Mouse (Mus musculus): ENCODE results near the gene Prol1. TPM values are rescaled to one million over a fixed set of nuclear protein-coding genes. Genes with fewer than 3 reads are reported as not detected.
"Not testable (repeated sequence)": the region's sequence is repeated elsewhere in the genome, so short reads cannot be mapped to it uniquely, and the experiment has no call there.

Gene Prol1
- not detected in 2 replicates for polyA plus RNA-seq (2012; rRNA removed)
- polyA plus RNA-seq (2014; fragmentation: Nextera tagmentation; extraction: Ambion mirVana): not detected in 2 replicates

DNA sequence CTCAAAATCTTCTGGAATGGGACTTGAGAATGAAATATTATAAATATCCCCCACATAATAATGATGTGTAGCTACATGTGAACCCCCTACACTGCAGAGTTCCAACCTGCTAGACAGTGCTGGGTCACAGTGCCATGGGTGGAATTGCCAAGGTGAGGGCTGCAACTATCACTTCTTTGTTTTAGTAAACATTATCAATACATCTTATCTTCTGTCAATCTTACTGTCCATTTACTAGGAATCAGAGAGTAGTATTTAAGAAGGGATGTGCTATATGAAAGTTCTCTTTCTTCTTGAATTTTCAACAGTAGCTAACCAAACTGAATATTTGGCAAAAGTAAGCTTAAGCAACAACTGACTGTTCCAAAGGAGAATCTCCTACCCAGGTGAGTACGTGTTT lies at the start of gene Prol1:
Gene Prol1 (plus strand): TSS at position 301 of the 400 bp plus-strand sequence.
- H3K9ac ChIP-seq (ENCODE audit: low read depth, low read length, severe bottlenecking): no peak within 1 kb of the TSS
- no peaks in the 10 kb centered on the region for H3K27me3 ChIP-seq (ENCODE audit: control insufficient read depth, insufficient read depth, low read length)
- no peak within 1 kb of the TSS for H3K4me3 ChIP-seq (replicated peaks; ENCODE audit: low read length)
- H3K4me2 ChIP-seq (replicated peaks; ENCODE audit: low read depth, low read length, severe bottlenecking): no peak within 1 kb of the TSS
- no peak for DNase-seq (ENCODE audit: low spot score)
- no peaks in the 10 kb centered on the region for H3K9me3 ChIP-seq (ENCODE audit: control insufficient read depth, low read length)
- no peak within 1 kb of the TSS for H3K27ac ChIP-seq (replicated peaks; ENCODE audit: low read depth, low read length)
- ATAC-seq (ENCODE audit: low FRiP score, low read depth): no peak
- no peaks in the 10 kb centered on the region for H3K4me1 ChIP-seq (ENCODE audit: control insufficient read depth, insufficient read depth, low read length)
- no peaks in the 10 kb centered on the region for H3K36me3 ChIP-seq (ENCODE audit: control insufficient read depth, insufficient read depth, low read length)
- no peak for TF ChIP-seq POLR2A (IDR thresholded peaks at IDR 0.05; ENCODE audit: borderline replicate concordance, extremely low read depth, insufficient read depth, insufficient read length)
- 90% methylated on average over 1 of the region's 1 CpGs for WGBS

DNA sequence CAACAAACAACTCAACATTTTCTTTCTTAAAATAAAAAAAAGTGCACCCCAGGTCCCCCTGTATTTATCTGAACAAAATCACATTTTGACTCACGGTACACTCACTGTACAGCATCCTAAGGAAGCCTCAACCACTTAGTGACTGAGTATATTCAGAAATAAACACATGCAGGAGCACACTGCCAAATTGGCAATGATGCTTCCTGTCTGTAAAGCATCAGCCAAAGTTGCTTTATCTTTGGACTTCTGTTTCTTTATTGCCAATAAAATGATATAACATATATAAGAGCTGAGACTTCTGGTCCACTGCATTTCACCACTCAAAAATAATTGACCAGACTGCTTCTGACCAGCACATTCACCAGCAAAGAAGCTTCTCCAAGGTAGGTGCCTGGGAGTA lies 48.5 kb upstream of the Prol1 start, which contains the start of gene Gm7714:
Gene Gm7714 (plus strand): TSS at position 301 of the 400 bp plus-strand sequence.
- 77% methylated on average over 1 of the region's 1 CpGs for WGBS
- H3K9ac ChIP-seq (ENCODE audit: low read depth, low read length, severe bottlenecking): no peak within 1 kb of the TSS
- no peak for DNase-seq (ENCODE audit: low spot score)
- no peak within 1 kb of the TSS for H3K4me2 ChIP-seq (replicated peaks; ENCODE audit: low read depth, low read length, severe bottlenecking)
- no peaks in the 10 kb centered on the region for H3K9me3 ChIP-seq (ENCODE audit: control insufficient read depth, low read length)
- no peak for ATAC-seq (ENCODE audit: low FRiP score, low read depth)
- no peak for TF ChIP-seq POLR2A (IDR thresholded peaks at IDR 0.05; ENCODE audit: borderline replicate concordance, extremely low read depth, insufficient read depth, insufficient read length)
- no peaks in the 10 kb centered on the region for H3K27me3 ChIP-seq (ENCODE audit: control insufficient read depth, insufficient read depth, low read length)
- H3K36me3 ChIP-seq (ENCODE audit: control insufficient read depth, insufficient read depth, low read length): no peaks in the 10 kb centered on the region
- H3K4me3 ChIP-seq (replicated peaks; ENCODE audit: low read length): no peak within 1 kb of the TSS
- no peak within 1 kb of the TSS for H3K27ac ChIP-seq (replicated peaks; ENCODE audit: low read depth, low read length)
- no peaks in the 10 kb centered on the region for H3K4me1 ChIP-seq (ENCODE audit: control insufficient read depth, insufficient read depth, low read length)

DNA sequence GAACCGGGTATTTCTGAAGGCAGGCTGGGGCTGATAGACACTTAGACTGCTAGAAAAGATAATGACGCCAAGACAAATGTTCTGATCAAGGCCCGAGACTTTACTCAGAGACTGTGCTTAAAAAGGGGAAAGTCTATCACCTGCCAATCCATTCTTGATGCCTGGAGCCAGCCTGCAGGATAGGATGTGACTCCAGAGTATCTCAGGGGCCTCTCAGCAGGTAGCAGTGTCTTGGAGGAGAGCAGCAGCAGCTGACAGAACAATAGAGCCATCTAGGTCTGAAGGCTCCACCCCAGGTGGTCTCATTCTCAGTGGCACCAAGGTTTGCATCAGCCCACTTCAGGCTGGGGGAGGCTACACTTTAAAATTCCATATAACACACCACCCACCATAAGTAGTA lies 5.8 kb upstream of the Prol1 start:
- not testable (repeated sequence) for H3K9ac ChIP-seq (ENCODE audit: low read depth, low read length, severe bottlenecking); DNase-seq (ENCODE audit: low spot score); H3K27me3 ChIP-seq (ENCODE audit: control insufficient read depth, insufficient read depth, low read length); H3K4me1 ChIP-seq (ENCODE audit: control insufficient read depth, insufficient read depth, low read length); H3K36me3 ChIP-seq (ENCODE audit: control insufficient read depth, insufficient read depth, low read length); ATAC-seq (ENCODE audit: low FRiP score, low read depth); H3K4me3 ChIP-seq (replicated peaks; ENCODE audit: low read length); H3K4me2 ChIP-seq (replicated peaks; ENCODE audit: low read depth, low read length, severe bottlenecking); H3K27ac ChIP-seq (replicated peaks; ENCODE audit: low read depth, low read length); H3K9me3 ChIP-seq (ENCODE audit: control insufficient read depth, low read length)
- 76% methylated on average over 3 of the region's 3 CpGs for WGBS

DNA sequence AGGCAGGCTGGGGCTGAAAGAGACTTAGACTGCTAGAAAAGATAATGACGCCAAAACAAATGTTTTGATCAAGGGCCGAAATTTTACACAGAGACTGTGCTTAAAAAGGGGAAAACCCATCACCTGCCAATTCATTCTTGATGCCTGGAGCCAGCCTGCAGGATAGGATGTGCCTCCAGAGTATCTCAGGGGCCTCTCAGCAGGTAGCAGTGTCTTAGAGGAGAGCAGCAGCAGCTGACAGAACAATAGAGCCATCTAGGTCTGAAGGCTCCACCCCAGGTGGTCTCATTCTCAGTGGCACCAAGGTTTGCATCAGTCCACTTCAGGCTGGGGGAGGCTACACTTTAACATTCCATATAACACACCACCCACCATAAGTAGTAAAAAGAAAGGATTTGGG lies 31.4 kb downstream of the Prol1 start:
- not testable (repeated sequence) for H3K27ac ChIP-seq (replicated peaks; ENCODE audit: low read depth, low read length); H3K4me3 ChIP-seq (replicated peaks; ENCODE audit: low read length); ATAC-seq (ENCODE audit: low FRiP score, low read depth); DNase-seq (ENCODE audit: low spot score); H3K9ac ChIP-seq (ENCODE audit: low read depth, low read length, severe bottlenecking); H3K36me3 ChIP-seq (ENCODE audit: control insufficient read depth, insufficient read depth, low read length); H3K4me2 ChIP-seq (replicated peaks; ENCODE audit: low read depth, low read length, severe bottlenecking); H3K9me3 ChIP-seq (ENCODE audit: control insufficient read depth, low read length); H3K27me3 ChIP-seq (ENCODE audit: control insufficient read depth, insufficient read depth, low read length); H3K4me1 ChIP-seq (ENCODE audit: control insufficient read depth, insufficient read depth, low read length)
- 45% methylated on average over 2 of the region's 2 CpGs for WGBS

DNA sequence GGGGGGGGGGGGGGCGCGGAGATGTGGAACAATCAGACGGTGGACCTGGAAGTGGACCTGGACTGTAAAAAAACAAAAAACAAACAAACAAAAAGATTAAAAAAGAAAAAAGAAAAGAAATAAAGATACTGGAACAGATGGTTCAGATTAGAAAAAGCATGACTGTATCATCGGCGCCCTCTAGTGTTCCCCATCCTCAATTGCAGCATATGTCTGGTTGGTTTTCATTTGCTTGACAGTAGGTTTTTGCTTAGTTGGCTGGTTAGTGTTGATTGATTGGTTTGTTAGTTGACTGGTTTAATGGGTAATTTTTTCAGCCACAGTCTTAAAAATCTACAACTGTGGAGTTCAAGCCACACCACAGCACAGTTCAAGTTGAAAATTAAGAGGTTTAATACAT lies 47.7 kb downstream of the Prol1 start:
- H3K9ac ChIP-seq (ENCODE audit: low read depth, low read length, severe bottlenecking): no peak overlapping the region
- no peak overlapping the region for H3K27ac ChIP-seq (replicated peaks; ENCODE audit: low read depth, low read length)
- ATAC-seq (ENCODE audit: low FRiP score, low read depth) (no peak), DNase-seq (ENCODE audit: low spot score) (peak; percentile 61)
- H3K27me3 ChIP-seq (ENCODE audit: control insufficient read depth, insufficient read depth, low read length): no peaks in the 10 kb centered on the region
- H3K9me3 ChIP-seq (ENCODE audit: control insufficient read depth, low read length): no peaks in the 10 kb centered on the region
- WGBS: 8% methylated on average over 5 of the region's 5 CpGs
- H3K36me3 ChIP-seq (ENCODE audit: control insufficient read depth, insufficient read depth, low read length): no peaks in the 10 kb centered on the region
- no peak overlapping the region for H3K4me2 ChIP-seq (replicated peaks; ENCODE audit: low read depth, low read length, severe bottlenecking)
- H3K4me1 ChIP-seq (ENCODE audit: control insufficient read depth, insufficient read depth, low read length): no peaks in the 10 kb centered on the region
- no peak for TF ChIP-seq POLR2A (IDR thresholded peaks at IDR 0.05; ENCODE audit: borderline replicate concordance, extremely low read depth, insufficient read depth, insufficient read length)
- H3K4me3 ChIP-seq (replicated peaks; ENCODE audit: low read length): no peak overlapping the region

DNA sequence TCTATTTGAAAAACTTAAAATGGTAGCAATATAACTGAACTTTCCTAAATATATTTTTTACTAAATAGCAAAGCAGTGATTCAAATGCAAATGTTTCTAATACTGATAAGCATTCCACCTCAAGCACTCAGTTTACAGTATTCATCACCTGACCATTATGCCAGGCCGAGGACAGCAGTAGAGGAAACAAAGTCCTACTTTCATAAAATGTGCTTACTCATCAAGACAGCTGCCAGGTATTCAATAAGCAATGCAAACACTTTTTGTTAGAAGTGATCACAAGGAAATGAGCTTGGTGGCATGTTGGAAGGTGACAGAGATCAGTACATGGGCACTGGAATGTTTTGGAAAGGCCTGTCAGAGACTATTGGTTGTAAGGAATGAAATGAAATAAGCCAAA lies 49.8 kb downstream of the Prol1 start:
- no peak for DNase-seq (ENCODE audit: low spot score)
- 69% methylated on average over 1 of the region's 1 CpGs for WGBS
- H3K4me1 ChIP-seq (ENCODE audit: control insufficient read depth, insufficient read depth, low read length): no peaks in the 10 kb centered on the region

More for the DNA sequence above, 49.8 kb downstream of the Prol1 start:
- Histone ChIP-seq H3K9ac (ENCODE audit: low read depth, low read length, severe bottlenecking) (no peak overlapping the region), H3K27ac (replicated peaks; ENCODE audit: low read depth, low read length) (no peak overlapping the region), H3K9me3 (ENCODE audit: control insufficient read depth, low read length) (no peaks in the 10 kb centered on the region), H3K27me3 (ENCODE audit: control insufficient read depth, insufficient read depth, low read length) (no peaks in the 10 kb centered on the region), H3K36me3 (ENCODE audit: control insufficient read depth, insufficient read depth, low read length) (no peaks in the 10 kb centered on the region), H3K4me2 (replicated peaks; ENCODE audit: low read depth, low read length, severe bottlenecking) (no peak overlapping the region), H3K4me3 (replicated peaks; ENCODE audit: low read length) (no peak overlapping the region)
- TF ChIP-seq POLR2A (IDR thresholded peaks at IDR 0.05; ENCODE audit: borderline replicate concordance, extremely low read depth, insufficient read depth, insufficient read length): no peak
- no peak for ATAC-seq (ENCODE audit: low FRiP score, low read depth)

Data from limb, embryonic 14.5 days (tissue).